Mouse (Mus musculus) midbrain, postnatal 0 days (tissue): ENCODE results near the gene Sh3bp4. TPM values are rescaled to one million over a fixed set of nuclear protein-coding genes. Genes with fewer than 3 reads are reported as not detected.

Source experiments
- ATAC-seq: fragments of 200-750 bp; cut with Nextera tagmentation; 2 replicates; pipeline ENCODE4 v1.8.0; 2017; ENCODE audit warnings: moderate number of reproducible peaks, mild to moderate bottlenecking, moderate TSS enrichment, moderate library complexity; ENCODE audit not compliant: low FRiP score
- DNase-seq: peaks from one replicate; pipeline ENCODE4 v3.0.0-alpha.2; 2015; ENCODE audit warnings: low spot score
- H3K27ac ChIP-seq: fragments of 300-500 bp; sonication (generic); 2 replicates; pipeline ENCODE4 v1.5.1; 2014; ENCODE audit warnings: low read depth, mild to moderate bottlenecking, low read length, mixed read lengths
- H3K27me3 ChIP-seq: fragments of 300-500 bp; sonication (generic); 2 replicates; pipeline ENCODE4 v1.6.1; 2014; ENCODE audit warnings: low read length, control low read depth, mixed read lengths; ENCODE audit not compliant: insufficient read depth
- H3K36me3 ChIP-seq: fragments of 300-500 bp; sonication (generic); 2 replicates; pipeline ENCODE4 v1.6.1; 2014; ENCODE audit warnings: low read length, control low read depth, mixed read lengths; ENCODE audit not compliant: insufficient read depth
- H3K4me1 ChIP-seq: fragments of 300-500 bp; sonication (generic); 2 replicates; pipeline ENCODE4 v1.6.1; 2014; ENCODE audit warnings: mild to moderate bottlenecking, control low read depth, antibody characterized with exemption, low read length, mixed read lengths; ENCODE audit not compliant: insufficient read depth
- H3K4me2 ChIP-seq: fragments of 300-500 bp; sonication (generic); 2 replicates; pipeline ENCODE4 v1.6.1; 2014; ENCODE audit warnings: low read depth, mild to moderate bottlenecking, low read length, mixed read lengths; ENCODE audit not compliant: poor library complexity, severe bottlenecking
- H3K4me3 ChIP-seq: fragments of 300-500 bp; sonication (generic); 2 replicates; pipeline ENCODE4 v1.5.1; 2014; ENCODE audit warnings: low read depth, mild to moderate bottlenecking, low read length, moderate library complexity
- H3K9ac ChIP-seq: fragments of 300-500 bp; sonication (generic); replicated peaks from 2 replicates; pipeline ENCODE4 v1.6.1; 2014; ENCODE audit warnings: mild to moderate bottlenecking, low read length, moderate library complexity, mixed read lengths; ENCODE audit not compliant: poor library complexity, severe bottlenecking
- H3K9me3 ChIP-seq: fragments of 300-500 bp; sonication (generic); 2 replicates; pipeline ENCODE4 v1.6.1; 2016; ENCODE audit warnings: low read length, control low read depth
- CTCF ChIP-seq: IDR thresholded peaks from 2 replicates; pipeline ENCODE4 v1.5.1; 2016; ENCODE audit warnings: antibody characterized with exemption, mild to moderate bottlenecking
- WGBS: fragments of 180-500 bp; shearing (Covaris S2); extraction: QIAGEN DNeasy Blood & Tissue Kit; methylation state at CpG from one replicate; pipeline ENCODE4 v1.1.7; 2014; 5-methylcytosine and 5-hydroxymethylcytosine counted together
- polyA plus RNA-seq: library from polyadenylated mRNA; unstranded; fragments of >200 nt; fragmentation: Nextera tagmentation; extraction: Ambion mirVana; gene quantifications from 2 replicates; pipeline ENCODE4 v1.2.1, GENCODE M21; 2015
- total RNA-seq: library from RNA; depleted of rRNA; stranded (reverse); fragments of >200 nt; gene quantifications from 2 replicates; pipeline ENCODE4 v1.2.3, GENCODE M21; 2014

The Sh3bp4 gene
- total and polyA plus RNA-seq, 2 experiments from 2014 or later, result 11.0 to 26.5 TPM

DNA sequence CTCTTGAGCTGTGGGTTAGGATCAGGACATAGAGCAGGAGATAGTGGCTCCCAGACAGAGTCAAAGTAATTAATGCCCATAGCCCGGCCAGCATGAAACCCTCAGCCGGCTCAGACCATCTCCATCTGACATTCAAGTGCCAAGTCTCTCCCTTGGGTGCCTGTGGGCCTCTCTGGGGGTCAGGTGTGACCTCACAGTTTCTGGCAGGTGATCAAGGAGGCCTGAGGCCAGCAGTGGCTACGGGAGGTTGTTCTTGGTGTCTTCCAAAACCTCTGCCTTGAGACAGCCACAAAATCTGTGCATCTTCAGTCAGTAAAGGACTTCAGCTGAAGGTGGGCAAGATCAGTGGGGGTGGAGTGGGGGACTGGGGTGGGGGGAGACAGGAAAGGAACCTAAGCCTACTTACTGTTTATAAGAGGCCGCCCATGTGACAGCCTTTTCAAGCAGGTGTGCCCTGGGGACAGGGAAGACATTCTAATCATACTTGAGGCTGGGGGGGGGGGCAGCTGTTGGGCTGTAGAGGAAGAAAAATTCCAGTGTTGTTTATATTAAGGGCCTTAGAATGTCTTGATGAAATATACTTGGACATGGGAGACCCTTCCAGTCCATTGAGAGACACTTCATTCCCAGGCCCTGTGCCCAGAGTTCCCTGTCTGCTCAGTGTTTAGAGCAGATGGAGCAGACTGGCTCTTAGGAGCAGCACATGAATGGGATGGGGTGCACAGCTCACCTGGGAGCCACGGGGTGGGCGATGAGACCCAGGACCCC lies 40.7 kb downstream of the Sh3bp4 start:
- Histone ChIP-seq H3K4me1 (no peaks in the 10 kb centered on the region), H3K4me3 (no peak overlapping the region), H3K4me2 (no peak overlapping the region), H3K27ac (no peak overlapping the region), H3K9ac (no peak overlapping the region), H3K36me3 (no peaks in the 10 kb centered on the region), H3K9me3 (no peaks in the 10 kb centered on the region), H3K27me3 (no peaks in the 10 kb centered on the region)
- TF ChIP-seq CTCF, result no peak
- DNase-seq (no peak), ATAC-seq (no peak)
- WGBS, result 91% methylated on average over 6 of the region's 6 CpGs

DNA sequence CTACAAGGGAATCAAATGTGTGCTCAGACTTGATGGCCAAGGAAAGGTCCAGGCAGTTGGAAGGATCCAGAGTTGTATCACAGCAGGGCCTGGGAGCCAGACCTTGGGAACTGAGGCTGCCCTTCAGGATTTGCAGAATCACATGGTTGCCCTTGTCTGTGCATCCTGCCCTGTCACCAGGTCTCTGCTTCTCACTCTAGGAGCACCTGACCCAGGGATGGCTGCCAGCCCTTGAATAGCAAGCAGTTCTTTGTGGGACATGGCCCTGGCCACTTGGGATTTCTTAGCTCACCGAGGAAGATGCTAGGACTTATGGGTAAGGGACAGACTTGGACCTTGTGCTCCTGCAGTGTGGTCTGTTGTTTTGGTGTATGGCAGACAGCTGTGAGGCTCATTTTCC lies 42.3 kb downstream of the Sh3bp4 start:
- Histone ChIP-seq H3K9ac (no peak overlapping the region), H3K4me2 (no peak overlapping the region), H3K9me3 (no peaks in the 10 kb centered on the region), H3K4me3 (no peak overlapping the region), H3K27me3 (no peaks in the 10 kb centered on the region), H3K36me3 (no peaks in the 10 kb centered on the region), H3K27ac (no peak overlapping the region), H3K4me1 (no peaks in the 10 kb centered on the region)
- no peak for TF ChIP-seq CTCF
- WGBS, result 76% methylated on average over 1 of the region's 1 CpGs
- ATAC-seq (no peak), DNase-seq (no peak)

DNA sequence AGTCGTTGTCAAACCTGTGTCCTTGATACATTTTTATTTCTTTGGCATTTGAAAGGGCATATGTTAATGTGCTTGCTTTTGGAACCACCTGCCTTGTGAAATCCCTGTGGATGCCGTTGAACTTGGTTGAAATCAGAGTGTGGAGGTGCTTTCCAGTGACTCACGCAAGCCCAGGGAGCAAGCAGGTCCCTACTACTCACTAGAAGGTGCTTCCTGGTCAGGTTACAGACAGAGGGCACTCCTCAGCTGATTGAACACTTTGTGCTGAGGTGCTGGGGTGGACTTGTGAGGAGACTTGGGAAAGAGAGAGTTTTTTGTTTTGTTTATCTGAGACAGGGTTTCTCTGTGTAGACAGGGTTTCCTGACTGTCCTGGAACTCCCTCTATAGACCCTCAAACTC lies 43.5 kb downstream of the Sh3bp4 start:
- Histone ChIP-seq H3K9ac (no peak overlapping the region), H3K4me1 (no peaks in the 10 kb centered on the region), H3K27me3 (no peaks in the 10 kb centered on the region), H3K9me3 (no peaks in the 10 kb centered on the region), H3K27ac (no peak overlapping the region), H3K4me3 (no peak overlapping the region), H3K4me2 (no peak overlapping the region), H3K36me3 (no peaks in the 10 kb centered on the region)
- no peak for DNase-seq
- WGBS, result 90% methylated on average over 3 of the region's 3 CpGs
- no peak for ATAC-seq
- TF ChIP-seq CTCF, result no peak

DNA sequence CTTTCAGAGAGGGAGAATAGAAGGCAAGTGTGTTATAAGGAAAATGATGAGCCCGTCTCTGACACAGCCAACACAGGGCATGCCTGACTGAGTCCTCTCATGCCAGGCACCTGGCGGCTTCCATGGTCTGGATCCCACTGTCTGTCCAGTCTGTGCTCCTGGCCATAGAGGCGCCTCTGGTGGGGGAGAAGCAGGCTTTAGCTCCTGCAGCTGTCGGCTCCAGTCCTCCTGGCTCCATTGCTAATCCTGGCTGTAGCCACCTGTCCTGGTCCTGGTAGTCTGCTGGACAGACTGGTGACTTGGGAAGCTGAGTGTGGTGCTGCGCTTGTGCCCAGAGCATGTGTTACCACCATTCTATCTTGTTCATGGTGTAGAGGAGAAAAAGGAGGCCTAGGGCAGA lies 46.8 kb downstream of the Sh3bp4 start:
- Histone ChIP-seq H3K4me1 (no peaks in the 10 kb centered on the region), H3K27me3 (no peaks in the 10 kb centered on the region), H3K9ac (no peak overlapping the region), H3K4me3 (no peak overlapping the region), H3K27ac (no peak overlapping the region), H3K36me3 (no peaks in the 10 kb centered on the region), H3K9me3 (no peaks in the 10 kb centered on the region), H3K4me2 (no peak overlapping the region)
- ATAC-seq (no peak), DNase-seq (no peak)
- no peak for TF ChIP-seq CTCF
- WGBS, result 82% methylated on average over 5 of the region's 5 CpGs

DNA sequence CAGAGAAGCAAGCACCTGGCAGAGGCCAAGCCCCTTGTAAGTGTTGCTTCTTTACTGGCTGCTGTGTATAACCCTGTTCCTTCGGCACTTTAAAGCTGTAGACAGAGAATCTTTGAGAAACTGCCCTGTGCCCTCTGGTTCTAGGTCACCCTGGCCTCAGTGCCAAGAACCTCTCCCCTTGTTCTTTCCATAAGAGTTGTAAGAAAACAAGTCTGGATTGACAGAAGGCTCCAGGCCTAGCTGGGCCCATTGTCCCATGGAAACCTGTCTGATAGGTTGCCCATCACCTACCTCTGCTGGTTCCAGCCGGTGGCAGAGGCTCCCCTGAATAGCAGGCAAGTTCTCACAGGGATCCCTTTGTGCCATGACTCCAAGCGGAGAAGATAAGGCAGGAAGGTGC lies 47.9 kb downstream of the Sh3bp4 start:
- Histone ChIP-seq H3K27ac (no peak overlapping the region), H3K9me3 (no peaks in the 10 kb centered on the region), H3K27me3 (no peaks in the 10 kb centered on the region), H3K4me1 (no peaks in the 10 kb centered on the region), H3K9ac (no peak overlapping the region), H3K4me2 (no peak overlapping the region), H3K4me3 (no peak overlapping the region), H3K36me3 (no peaks in the 10 kb centered on the region; the same call in 1 of the 2 replicates)
- TF ChIP-seq CTCF, result no peak
- 81% methylated on average over 3 of the region's 3 CpGs for WGBS
- DNase-seq, result no peak
- no peak for ATAC-seq

DNA sequence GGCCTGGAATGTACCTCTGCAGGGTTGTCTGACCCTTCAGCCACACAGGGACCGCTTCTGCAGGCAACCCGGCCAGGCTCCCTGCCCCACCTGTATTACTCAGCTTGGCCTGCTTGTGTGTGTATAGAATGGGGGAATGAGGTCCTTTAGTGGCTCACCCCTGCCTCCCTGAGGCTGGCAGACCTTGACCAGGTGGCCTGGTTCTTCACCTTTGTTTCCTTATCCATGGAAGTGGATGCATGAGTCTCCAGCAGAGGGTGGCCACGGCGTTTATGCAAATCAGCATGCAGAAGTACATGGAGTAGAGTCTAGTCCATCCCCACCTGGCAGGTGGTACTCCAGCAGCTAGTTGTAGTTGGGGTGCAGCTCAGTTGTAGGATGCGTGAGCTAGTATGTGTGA lies 48.6 kb downstream of the Sh3bp4 start:
- Histone ChIP-seq H3K9ac (no peak overlapping the region), H3K4me1 (no peaks in the 10 kb centered on the region), H3K27me3 (no peaks in the 10 kb centered on the region), H3K27ac (no peak overlapping the region), H3K36me3 (no peaks in the 10 kb centered on the region; the same call in 1 of the 2 replicates), H3K9me3 (no peaks in the 10 kb centered on the region), H3K4me2 (no peak overlapping the region), H3K4me3 (no peak overlapping the region)
- DNase-seq (no peak), ATAC-seq (no peak)
- TF ChIP-seq CTCF, result no peak
- WGBS, result 83% methylated on average over 5 of the region's 5 CpGs
